In the genomic region with DNA sequence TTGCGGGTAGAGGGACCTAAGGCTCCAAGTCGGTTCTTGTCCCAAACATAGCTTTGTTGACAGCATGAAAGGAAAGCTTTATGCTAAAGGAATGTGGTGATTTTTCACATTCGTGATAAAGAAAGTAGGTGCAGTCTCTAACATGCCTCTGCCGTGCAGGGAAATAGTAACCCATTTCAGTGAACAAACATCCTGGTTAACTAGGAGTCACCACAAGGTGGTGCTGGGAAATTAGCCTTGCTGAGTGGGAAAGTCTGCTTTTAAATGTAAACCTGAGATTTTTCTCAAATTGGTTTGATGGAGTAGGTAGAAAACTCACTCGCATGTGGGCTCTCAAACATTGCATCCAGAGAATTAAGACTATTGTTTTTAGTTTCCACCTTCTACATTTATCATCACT, we compare ENCODE assay signal across 8 mouse cellular contexts. TPM values are rescaled to one million over a fixed set of nuclear protein-coding genes. Genes with fewer than 3 reads are reported as not detected.
DNase-seq lines count a peak whose midpoint lies in the region; ATAC-seq and TF ChIP-seq lines count a peak whose summit lies in the region.
"Had no signal": no experiment of that assay in that cellular context is flagged by ENCODE, and none has a peak within 500 bp of the region (broad histone marks: within the 10 kb centered on the region; RNA-seq: fewer than 3 reads in every experiment).

No protein-coding gene starts in this region.

- no peaks in the 10 kb centered on the region for H3K9me3 ChIP-seq in hindbrain, embryonic 15.5 days
- H3K9me3 ChIP-seq in hindbrain, embryonic 10.5 days, result no peaks in the 10 kb centered on the region
- no peaks in the 10 kb centered on the region for H3K9me3 ChIP-seq in embryonic facial prominence, embryonic 14.5 days (ENCODE audit: control insufficient read depth, low read length)
- no peaks in the 10 kb centered on the region for H3K9me3 ChIP-seq in stomach, postnatal 0 days (ENCODE audit: control insufficient read depth, low read length)
- H3K9me3 ChIP-seq: limb, embryonic 12.5 days had no signal

- 0 out of 2 replicates have a peak, but pooled peaks have one; percentile 38 for ATAC-seq in hindbrain, embryonic 15.5 days (ENCODE audit: low FRiP score, low read depth)
- ATAC-seq in embryonic facial prominence, embryonic 14.5 days (ENCODE audit: low read depth), result no peak
- ATAC-seq in stomach, postnatal 0 days (ENCODE audit: low FRiP score, low TSS enrichment), result no peak

- no peak for DNase-seq in hindbrain, embryonic 10.5 days (ENCODE audit: low spot score)
- peak; percentile 45 for DNase-seq in right cerebral cortex, adult 18-20 months
- no peak for DNase-seq in right cerebral cortex, postnatal 36 days (ENCODE audit: low spot score in 2 of 2)
- peak; percentile 50 for DNase-seq in embryonic facial prominence, embryonic 14.5 days (ENCODE audit: low spot score)
- DNase-seq in stomach, postnatal 0 days (ENCODE audit: low spot score), result peak; percentile 33
- DNase-seq in c-Kit-positive CD71-positive TER-119-positive erythroid progenitor cells, embryonic 14.5 days (ENCODE audit: low spot score), result no peak

- no peak overlapping the region for H3K27ac ChIP-seq in hindbrain, embryonic 15.5 days (replicated peaks)
- H3K27ac ChIP-seq in hindbrain, embryonic 10.5 days, result no peak overlapping the region
- no peak overlapping the region for H3K27ac ChIP-seq in embryonic facial prominence, embryonic 14.5 days (replicated peaks; ENCODE audit: low read depth, low read length)
- H3K27ac ChIP-seq in stomach, postnatal 0 days (replicated peaks), result no peak overlapping the region

- H3K36me3 ChIP-seq in hindbrain, embryonic 15.5 days, result no peaks in the 10 kb centered on the region
- H3K36me3 ChIP-seq in hindbrain, embryonic 10.5 days, result peaks cover 3% of the 10 kb centered on the region; the same call in 1 of the 2 replicates
- H3K36me3 ChIP-seq in embryonic facial prominence, embryonic 14.5 days (ENCODE audit: control insufficient read depth, insufficient read depth, low read length), result no peaks in the 10 kb centered on the region
- H3K36me3 ChIP-seq in stomach, postnatal 0 days (ENCODE audit: control insufficient read depth, insufficient read depth, low read length), result no peaks in the 10 kb centered on the region
- H3K36me3 ChIP-seq: limb, embryonic 12.5 days had no signal

- TF ChIP-seq EP300 in stomach, postnatal 0 days (optimal IDR thresholded peaks at IDR 0.05), result no peak

- peak; percentile 77 for TF ChIP-seq CTCF in stomach, postnatal 0 days (IDR thresholded peaks at IDR 0.05; ENCODE audit: low read depth)

- H3K4me1 ChIP-seq in hindbrain, embryonic 15.5 days (replicated peaks), result no peaks in the 10 kb centered on the region
- H3K4me1 ChIP-seq in hindbrain, embryonic 10.5 days (replicated peaks), result no peaks in the 10 kb centered on the region; the same call in 1 of the 2 replicates
- peaks cover 24% of the 10 kb centered on the region for H3K4me1 ChIP-seq in embryonic facial prominence, embryonic 14.5 days (ENCODE audit: control insufficient read depth, insufficient read depth, low read length)
- 0 out of 2 replicates have a peak, but pooled peaks cover 3% of the 10 kb centered on the region for H3K4me1 ChIP-seq in stomach, postnatal 0 days (replicated peaks; ENCODE audit: control insufficient read depth, insufficient read depth)

- no peak overlapping the region for H3K9ac ChIP-seq in hindbrain, embryonic 15.5 days
- H3K9ac ChIP-seq in embryonic facial prominence, embryonic 14.5 days (ENCODE audit: low read depth, low read length), result no peak overlapping the region
- no peak overlapping the region for H3K9ac ChIP-seq in stomach, postnatal 0 days (ENCODE audit: low read length)
- H3K9ac ChIP-seq: limb, embryonic 12.5 days had no signal

- H3K4me3 ChIP-seq in hindbrain, embryonic 15.5 days, result no peak overlapping the region
- H3K4me3 ChIP-seq in hindbrain, embryonic 10.5 days, result no peak overlapping the region
- no peak overlapping the region for H3K4me3 ChIP-seq in embryonic facial prominence, embryonic 14.5 days (ENCODE audit: low read depth, low read length)
- no peak overlapping the region for H3K4me3 ChIP-seq in stomach, postnatal 0 days (ENCODE audit: low read depth, low read length)
- H3K4me3 ChIP-seq: limb, embryonic 12.5 days had no signal

- no peak overlapping the region for H3K4me2 ChIP-seq in hindbrain, embryonic 15.5 days
- H3K4me2 ChIP-seq in embryonic facial prominence, embryonic 14.5 days (ENCODE audit: low read depth, low read length), result no peak overlapping the region
- no peak overlapping the region for H3K4me2 ChIP-seq in stomach, postnatal 0 days (replicated peaks; ENCODE audit: low read depth)
- H3K4me2 ChIP-seq: limb, embryonic 12.5 days had no signal

- 73% methylated on average over 5 of the region's 5 CpGs for WGBS in hindbrain, embryonic 15.5 days
- 84% methylated on average over 5 of the region's 5 CpGs for WGBS in hindbrain, embryonic 10.5 days
- WGBS in embryonic facial prominence, embryonic 14.5 days, result 56% methylated on average over 5 of the region's 5 CpGs
- WGBS in stomach, postnatal 0 days, result 44% methylated on average over 5 of the region's 5 CpGs

- H3K27me3 ChIP-seq in hindbrain, embryonic 15.5 days, result no peaks in the 10 kb centered on the region
- H3K27me3 ChIP-seq in hindbrain, embryonic 10.5 days (ENCODE audit: insufficient read depth, poor library complexity, severe bottlenecking), result no peaks in the 10 kb centered on the region
- H3K27me3 ChIP-seq in embryonic facial prominence, embryonic 14.5 days (replicated peaks; ENCODE audit: control insufficient read depth, insufficient read depth, low read length), result no peaks in the 10 kb centered on the region
- H3K27me3 ChIP-seq in stomach, postnatal 0 days (ENCODE audit: control insufficient read depth, insufficient read depth, low read length), result no peaks in the 10 kb centered on the region
- H3K27me3 ChIP-seq: limb, embryonic 12.5 days had no signal

RNA-seq across cellular contexts. Expression of a gene that starts 43.0 kb away (rescaled TPM):
- 0.92 and 0.94 TPM in 2 replicates for polyA plus RNA-seq in hindbrain, embryonic 15.5 days (2015; fragmentation: Nextera tagmentation; extraction: Ambion mirVana)
- 1.7 and 1.8 TPM in 2 replicates for polyA plus RNA-seq in hindbrain, embryonic 10.5 days (2016; fragmentation: Nextera tagmentation; extraction: Ambion mirVana)
- polyA plus RNA-seq in embryonic facial prominence, embryonic 14.5 days (2014; fragmentation: Nextera tagmentation; extraction: Ambion mirVana), result 0.34 and 0.43 TPM in 2 replicates
- 0.18 and 0.21 TPM in 2 replicates for polyA plus RNA-seq in stomach, postnatal 0 days (2015; fragmentation: Nextera tagmentation; extraction: Ambion mirVana)

Comparison
In these comparisons a context has a peak if more than half of its experiments do, and no peak if none do; other contexts are left out.
1. DNase-seq: peak in right cerebral cortex, adult 18-20 months (single experiment), embryonic facial prominence, embryonic 14.5 days (single experiment) and stomach, postnatal 0 days (single experiment); none in hindbrain, embryonic 10.5 days (single experiment), right cerebral cortex, postnatal 36 days (0 of 2) and c-Kit-positive CD71-positive TER-119-positive erythroid progenitor cells, embryonic 14.5 days (single experiment).